In genomic region chr11:30025835-30026472, GRCm38 (mm10) we compare ENCODE assay signal across 8 mouse cellular contexts. TPM values are rescaled to one million over a fixed set of nuclear protein-coding genes. Genes with fewer than 3 reads are reported as not detected.
DNase-seq lines count a peak whose midpoint lies in the region; ATAC-seq and TF ChIP-seq lines count a peak whose summit lies in the region.

TSS of gene Eml6 (minus strand) at chr11:30026033.

- under 1% methylated on average over 39 of the region's 39 CpGs for WGBS in forebrain, embryonic 15.5 days
- under 1% methylated on average over 38 of the region's 39 CpGs for WGBS in large intestine, adult 2 months
- WGBS in liver, embryonic 16.5 days (ENCODE audit: insufficient replicate concordance): under 1% methylated on average over 39 of the region's 39 CpGs
- WGBS in neural tube, embryonic 12.5 days: under 1% methylated on average over 39 of the region's 39 CpGs

- peaks cover 3% of the 10 kb centered on the region; the same call in 1 of the 2 replicates for H3K27me3 ChIP-seq in ES-Bruce4 (ENCODE audit: control insufficient read depth, insufficient read depth, low read length, poor library complexity, severe bottlenecking)
- no peaks in the 10 kb centered on the region for H3K27me3 ChIP-seq in forebrain, embryonic 15.5 days
- H3K27me3 ChIP-seq in liver, embryonic 16.5 days (ENCODE audit: control insufficient read depth, insufficient read depth, low read depth, low read length): peaks cover 36% of the 10 kb centered on the region
- peaks cover 14% of the 10 kb centered on the region for H3K27me3 ChIP-seq in neural tube, embryonic 12.5 days (replicated peaks)

- H3K4me2 ChIP-seq in forebrain, embryonic 15.5 days (replicated peaks): peak within 1 kb of the TSS; percentile 99
- H3K4me2 ChIP-seq in liver, embryonic 16.5 days (ENCODE audit: low read depth, low read length): peak within 1 kb of the TSS; percentile 69
- peak within 1 kb of the TSS; percentile 97 for H3K4me2 ChIP-seq in neural tube, embryonic 12.5 days (replicated peaks)

- H3K36me3 ChIP-seq in ES-Bruce4 (ENCODE audit: control insufficient read depth, insufficient read depth, low read length, poor library complexity, severe bottlenecking): no peaks in the 10 kb centered on the region
- no peaks in the 10 kb centered on the region for H3K36me3 ChIP-seq in forebrain, embryonic 15.5 days
- H3K36me3 ChIP-seq in liver, embryonic 16.5 days (ENCODE audit: control insufficient read depth, insufficient read depth): no peaks in the 10 kb centered on the region
- no peaks in the 10 kb centered on the region for H3K36me3 ChIP-seq in neural tube, embryonic 12.5 days

- H3K9ac ChIP-seq in ES-Bruce4 (ENCODE audit: low read depth, poor library complexity, severe bottlenecking): peak within 1 kb of the TSS; percentile 74
- peak within 1 kb of the TSS; percentile 70 for H3K9ac ChIP-seq in forebrain, embryonic 15.5 days (replicated peaks)
- H3K9ac ChIP-seq in liver, embryonic 16.5 days (ENCODE audit: low read depth, low read length): peak within 1 kb of the TSS; percentile 23; the same call in 1 of the 2 replicates
- peak within 1 kb of the TSS; percentile 67 for H3K9ac ChIP-seq in neural tube, embryonic 12.5 days

- no peak for TF ChIP-seq CTCF in ES-Bruce4 (IDR thresholded peaks at IDR 0.05; ENCODE audit: low read depth, low read length)

- H3K9me3 ChIP-seq in ES-Bruce4 (replicated peaks; ENCODE audit: control insufficient read depth, insufficient read depth, low read length, poor library complexity, severe bottlenecking): no peaks in the 10 kb centered on the region
- no peaks in the 10 kb centered on the region for H3K9me3 ChIP-seq in forebrain, embryonic 15.5 days
- H3K9me3 ChIP-seq in liver, embryonic 16.5 days (replicated peaks; ENCODE audit: control insufficient read depth, low read length): no peaks in the 10 kb centered on the region
- no peaks in the 10 kb centered on the region for H3K9me3 ChIP-seq in neural tube, embryonic 12.5 days

- TF ChIP-seq POLR2A in ES-Bruce4 (IDR thresholded peaks at IDR 0.05; ENCODE audit: insufficient read depth, low read length): peak; percentile 22

- H3K4me1 ChIP-seq in ES-Bruce4 (ENCODE audit: control insufficient read depth, insufficient read depth, low read length): no peaks in the 10 kb centered on the region
- H3K4me1 ChIP-seq in forebrain, embryonic 15.5 days: peaks cover 9% of the 10 kb centered on the region
- no peaks in the 10 kb centered on the region; the same call in 1 of the 2 replicates for H3K4me1 ChIP-seq in liver, embryonic 16.5 days (ENCODE audit: control insufficient read depth, low read depth, low read length)
- H3K4me1 ChIP-seq in neural tube, embryonic 12.5 days: peaks cover 9% of the 10 kb centered on the region; the same call in 1 of the 2 replicates

- ATAC-seq in cerebellum, adult (ENCODE audit: insufficient number of reproducible peaks, low FRiP score, low TSS enrichment): peak; percentile 99
- ATAC-seq in forebrain, embryonic 15.5 days (replicated peaks): peak; percentile 100
- peak; percentile 97 for ATAC-seq in liver, embryonic 16.5 days (ENCODE audit: low read depth)
- ATAC-seq in neural tube, embryonic 12.5 days (ENCODE audit: low FRiP score, low read depth): peak; percentile 100

- peak within 1 kb of the TSS; percentile 75 for H3K4me3 ChIP-seq in ES-Bruce4 (ENCODE audit: low read depth, low read length)
- H3K4me3 ChIP-seq in forebrain, embryonic 15.5 days: peak within 1 kb of the TSS; percentile 75
- H3K4me3 ChIP-seq in liver, embryonic 16.5 days (ENCODE audit: low read depth, low read length): peak within 1 kb of the TSS; percentile 55
- H3K4me3 ChIP-seq in neural tube, embryonic 12.5 days: peak within 1 kb of the TSS; percentile 57

- peak; percentile 94 to 95 for DNase-seq in heart, postnatal 14 days
- peak; percentile 95 for DNase-seq in large intestine, adult 2 months (ENCODE audit: low read depth, low spot score)
- peak; percentile 99 for DNase-seq in telencephalon, adult 2 months (ENCODE audit: low read depth, low spot score)

- no peak within 1 kb of the TSS for H3K27ac ChIP-seq in ES-Bruce4 (ENCODE audit: insufficient read depth, low read length)
- peak within 1 kb of the TSS; percentile 84 for H3K27ac ChIP-seq in forebrain, embryonic 15.5 days (replicated peaks)
- no peak within 1 kb of the TSS for H3K27ac ChIP-seq in liver, embryonic 16.5 days (ENCODE audit: low read length)
- H3K27ac ChIP-seq in neural tube, embryonic 12.5 days: peak within 1 kb of the TSS; percentile 53; the same call in 1 of the 2 replicates

- no peak for TF ChIP-seq EP300 in ES-Bruce4 (IDR thresholded peaks at IDR 0.05; ENCODE audit: insufficient read depth, low read depth, low read length)

- intact Hi-C loops in heart, postnatal 14 days (cut with DNase I): loop anchor here (10.0 kb wide), 1 partner anchor 331 kb away; the partner anchor contains the start of gene Rtn4

RNA-seq across cellular contexts. Expression of gene Eml6, which starts in this region (rescaled TPM):
- polyA plus RNA-seq in ES-Bruce4 (2011; ENCODE audit: insufficient read depth, insufficient read length, low read depth, missing spikeins): 0.70 TPM in 2 replicates
- 2.9 and 3.6 TPM in 2 replicates for polyA plus RNA-seq in forebrain, embryonic 15.5 days (2015; fragmentation: Nextera tagmentation; extraction: Ambion mirVana)
- total RNA-seq in heart, postnatal 14 days (2021): 1 to 10 TPM; 1.8 to 2.2 TPM
- 0.68 and 0.92 TPM in 2 replicates for polyA plus RNA-seq in large intestine, adult 2 months (2012; rRNA removed)
- 0.12 and 0.27 TPM in 2 replicates for polyA plus RNA-seq in liver, embryonic 16.5 days (2015; fragmentation: Nextera tagmentation; extraction: Ambion mirVana)
- 3.7 TPM in 2 replicates for polyA plus RNA-seq in neural tube, embryonic 12.5 days (2016; fragmentation: Nextera tagmentation; extraction: Ambion mirVana)

Comparison
In these comparisons a context has a peak if more than half of its experiments do, and no peak if none do; other contexts are left out.
1. Peak in DNase-seq in large intestine, adult 2 months; RNA of the gene not detected or under 1 TPM.
2. Peak in ATAC-seq, H3K4me3 ChIP-seq, H3K9ac ChIP-seq and H3K4me2 ChIP-seq in liver, embryonic 16.5 days; RNA of the gene not detected or under 1 TPM.
3. H3K27ac ChIP-seq: peak in forebrain, embryonic 15.5 days (single experiment) and neural tube, embryonic 12.5 days (single experiment); none in ES-Bruce4 (single experiment) and liver, embryonic 16.5 days (single experiment).
4. H3K9ac ChIP-seq: peak in every context shown above with its lines; median percentile 74 in ES-Bruce4; 70 in forebrain, embryonic 15.5 days; 67 in neural tube, embryonic 12.5 days; 23 in liver, embryonic 16.5 days.
5. Peak in every context shown above with its lines, with median percentiles within 50 percentile points of each other: H3K4me3 ChIP-seq, ATAC-seq, H3K4me2 ChIP-seq and DNase-seq.